Mouse (Mus musculus) embryonic facial prominence, embryonic 11.5 days (tissue): ENCODE results near the gene Lima1. TPM values are rescaled to one million over a fixed set of nuclear protein-coding genes. Genes with fewer than 3 reads are reported as not detected.
A peak's percentile ranks its signal among the peaks of the same experiment; 100 is the strongest.

Source experiments
- ATAC-seq: fragments of 200-750 bp; cut with Nextera tagmentation; replicated peaks from 2 replicates; pipeline ENCODE4 v1.8.0; 2017; ENCODE audit warnings: low read depth; ENCODE audit not compliant: insufficient number of reproducible peaks, low FRiP score, low TSS enrichment
- DNase-seq: peaks from one replicate; pipeline ENCODE4 v3.0.0-alpha.2; 2015; ENCODE audit warnings: low spot score
- H3K27ac ChIP-seq: fragments of 300-500 bp; sonication (generic); replicated peaks from 2 replicates; pipeline ENCODE4 v1.5.1; 2014; ENCODE audit warnings: mild to moderate bottlenecking, low read depth, low read length, control low read depth
- H3K27me3 ChIP-seq: fragments of 300-500 bp; sonication (generic); 2 replicates; pipeline ENCODE4 v1.6.1; 2014; ENCODE audit warnings: mild to moderate bottlenecking, low read length, moderate library complexity, mixed read lengths; ENCODE audit not compliant: control insufficient read depth, insufficient read depth
- H3K36me3 ChIP-seq: fragments of 300-500 bp; sonication (generic); replicated peaks from 2 replicates; pipeline ENCODE4 v1.6.1; 2014; ENCODE audit warnings: low read depth, mild to moderate bottlenecking, low read length, moderate library complexity, mixed read lengths; ENCODE audit not compliant: control insufficient read depth, insufficient read depth
- H3K4me1 ChIP-seq: fragments of 300-500 bp; sonication (generic); 2 replicates; pipeline ENCODE4 v1.6.1; 2014; ENCODE audit warnings: low read length, mixed read lengths; ENCODE audit not compliant: control insufficient read depth, insufficient read depth
- H3K4me2 ChIP-seq: fragments of 300-500 bp; sonication (generic); 2 replicates; pipeline ENCODE4 v1.6.1; 2014; ENCODE audit warnings: low read depth, mild to moderate bottlenecking, control low read depth, low read length, moderate library complexity
- H3K4me3 ChIP-seq: fragments of 300-500 bp; sonication (generic); 2 replicates; pipeline ENCODE4 v1.5.1; 2014; ENCODE audit warnings: low read depth, low read length, control low read depth
- H3K9ac ChIP-seq: fragments of 300-500 bp; sonication (generic); replicated peaks from 2 replicates; pipeline ENCODE4 v1.6.1; 2014; ENCODE audit warnings: mild to moderate bottlenecking, control low read depth, low read length
- H3K9me3 ChIP-seq: fragments of 300-500 bp; sonication (generic); replicated peaks from 2 replicates; pipeline ENCODE4 v1.6.1; 2016; ENCODE audit warnings: mild to moderate bottlenecking, low read length, inconsistent platforms, mixed read lengths; ENCODE audit not compliant: control insufficient read depth
- WGBS: fragments of 180-500 bp; shearing (Covaris S2); extraction: QIAGEN DNeasy Blood & Tissue Kit; methylation state at CpG from one replicate; pipeline ENCODE4 v1.1.7; 2014; 5-methylcytosine and 5-hydroxymethylcytosine counted together
- polyA plus RNA-seq: library from polyadenylated mRNA; unstranded; fragments of >200 nt; fragmentation: Nextera tagmentation; extraction: Ambion mirVana; gene quantifications from 2 replicates; pipeline ENCODE4 v1.2.1, GENCODE M21; 2014

Gene Lima1
- polyA plus RNA-seq, 1 experiment from 2014 or later, result 80.8 TPM

- H3K9me3 ChIP-seq, result no peaks in the 10 kb centered on the region
- ATAC-seq (no peak), DNase-seq (no peak)
- H3K4me3 ChIP-seq, result no peak overlapping the region
- WGBS, result 86% methylated on average over 9 of the region's 9 CpGs
- H3K27me3 ChIP-seq, result no peaks in the 10 kb centered on the region
- no peak overlapping the region for H3K27ac ChIP-seq
- no peaks in the 10 kb centered on the region for H3K4me1 ChIP-seq
- no peak overlapping the region for H3K4me2 ChIP-seq
- H3K9ac ChIP-seq, result no peak overlapping the region
- H3K36me3 ChIP-seq, result no peaks in the 10 kb centered on the region
These were observed 29.6 kb upstream of the Lima1 start for GRCm38 (mm10) chr15:99904841-99905240.

DNA sequence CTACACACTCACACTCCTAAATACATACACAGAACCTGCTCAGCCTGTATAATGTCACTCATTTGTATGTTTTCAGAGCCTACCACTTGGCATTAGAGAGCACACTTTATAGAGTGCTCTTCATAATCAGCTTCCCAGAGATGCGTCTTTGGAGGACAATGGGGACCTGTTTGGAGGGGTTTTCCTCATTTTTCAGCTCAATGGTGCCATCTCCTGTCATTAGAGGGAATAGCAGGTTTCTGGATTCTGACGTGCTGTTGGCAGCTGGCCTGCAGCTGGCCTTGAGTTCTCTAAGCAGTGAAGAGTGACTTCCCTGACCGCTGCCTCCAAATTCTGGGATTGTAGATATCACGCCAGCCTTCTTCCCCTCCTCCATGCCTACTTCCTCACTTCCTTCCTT is 29.1 kb upstream of the Lima1 start:
- no peaks in the 10 kb centered on the region for H3K36me3 ChIP-seq
- DNase-seq (peak; percentile 89), ATAC-seq (no peak)
- H3K4me3 ChIP-seq, result no peak overlapping the region
- no peaks in the 10 kb centered on the region for H3K9me3 ChIP-seq
- no peaks in the 10 kb centered on the region for H3K27me3 ChIP-seq
- no peak overlapping the region for H3K4me2 ChIP-seq
- H3K27ac ChIP-seq, result no peak overlapping the region
- WGBS, result 9% methylated on average over 4 of the region's 4 CpGs
- no peaks in the 10 kb centered on the region for H3K4me1 ChIP-seq
- H3K9ac ChIP-seq, result no peak overlapping the region

DNA sequence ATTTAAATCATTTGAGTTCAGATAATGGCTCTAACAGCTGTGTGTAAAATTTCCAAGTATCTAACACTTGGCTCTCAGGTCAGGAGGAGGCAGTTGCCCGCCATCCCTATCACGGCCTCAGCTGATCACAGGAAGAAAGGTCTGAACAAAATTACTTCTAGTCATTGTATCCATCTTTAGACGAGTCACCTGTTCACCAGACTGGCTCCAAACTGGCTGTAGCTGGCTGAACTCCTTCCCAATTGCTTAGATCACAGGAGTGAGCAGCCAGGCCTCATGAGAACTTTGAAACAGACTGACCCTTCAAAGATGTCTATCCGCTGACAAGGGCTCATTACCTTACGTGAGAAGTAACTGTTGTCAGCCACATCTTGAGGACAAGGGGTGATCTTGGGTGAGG is 28.0 kb upstream of the Lima1 start:
- Histone ChIP-seq H3K4me3 (no peak overlapping the region), H3K9ac (no peak overlapping the region), H3K27ac (no peak overlapping the region), H3K4me1 (no peaks in the 10 kb centered on the region), H3K4me2 (no peak overlapping the region), H3K9me3 (no peaks in the 10 kb centered on the region), H3K36me3 (no peaks in the 10 kb centered on the region), H3K27me3 (no peaks in the 10 kb centered on the region)
- no peak for DNase-seq
- ATAC-seq, result no peak
- WGBS, result 79% methylated on average over 5 of the region's 5 CpGs

DNA sequence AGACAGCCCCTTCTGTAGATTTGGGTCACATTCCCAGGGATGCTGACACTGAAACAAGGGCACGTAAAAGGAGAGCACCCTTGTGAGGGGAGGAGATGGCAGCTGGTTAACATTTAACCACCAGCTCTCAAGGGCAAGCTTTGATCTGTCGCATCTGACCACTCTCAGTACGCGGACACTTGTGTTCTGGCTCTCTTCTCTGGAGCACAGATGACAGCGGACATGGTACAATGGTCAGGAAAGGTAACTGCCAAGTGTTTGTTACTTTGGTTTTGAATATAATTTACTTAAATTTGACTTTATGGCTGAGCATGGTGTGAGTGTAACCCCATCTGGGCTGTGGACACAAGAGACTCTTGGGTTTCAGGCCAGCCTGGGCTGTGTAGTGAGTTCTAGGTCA is 27.5 kb upstream of the Lima1 start:
- no peak overlapping the region for H3K9ac ChIP-seq
- no peaks in the 10 kb centered on the region for H3K4me1 ChIP-seq
- no peak overlapping the region for H3K27ac ChIP-seq
- no peak for ATAC-seq
- no peak overlapping the region for H3K4me3 ChIP-seq
- no peaks in the 10 kb centered on the region for H3K27me3 ChIP-seq
- no peaks in the 10 kb centered on the region for H3K9me3 ChIP-seq
- no peak for DNase-seq
- WGBS, result 81% methylated on average over 5 of the region's 5 CpGs
- no peak overlapping the region for H3K4me2 ChIP-seq
- no peaks in the 10 kb centered on the region for H3K36me3 ChIP-seq

GRCm38 (mm10) chr15:99896621-99897020 is 21.4 kb upstream of the Lima1 start:
- H3K27me3 ChIP-seq, result no peaks in the 10 kb centered on the region
- H3K9me3 ChIP-seq, result no peaks in the 10 kb centered on the region
- H3K4me2 ChIP-seq, result no peak overlapping the region
- no peak overlapping the region for H3K9ac ChIP-seq
- H3K4me3 ChIP-seq, result no peak overlapping the region
- ATAC-seq, result no peak
- H3K4me1 ChIP-seq, result no peaks in the 10 kb centered on the region
- H3K27ac ChIP-seq, result no peak overlapping the region
- DNase-seq, result no peak
- no peaks in the 10 kb centered on the region for H3K36me3 ChIP-seq

GRCm38 (mm10) chr15:99891355-99891754 is 16.1 kb upstream of the Lima1 start:
- Histone ChIP-seq H3K4me2 (no peak overlapping the region), H3K4me3 (no peak overlapping the region), H3K27ac (no peak overlapping the region), H3K27me3 (no peaks in the 10 kb centered on the region), H3K4me1 (no peaks in the 10 kb centered on the region), H3K9ac (no peak overlapping the region), H3K36me3 (no peaks in the 10 kb centered on the region), H3K9me3 (no peaks in the 10 kb centered on the region)
- DNase-seq (no peak), ATAC-seq (no peak)
- WGBS, result 72% methylated on average over 2 of the region's 3 CpGs

DNA sequence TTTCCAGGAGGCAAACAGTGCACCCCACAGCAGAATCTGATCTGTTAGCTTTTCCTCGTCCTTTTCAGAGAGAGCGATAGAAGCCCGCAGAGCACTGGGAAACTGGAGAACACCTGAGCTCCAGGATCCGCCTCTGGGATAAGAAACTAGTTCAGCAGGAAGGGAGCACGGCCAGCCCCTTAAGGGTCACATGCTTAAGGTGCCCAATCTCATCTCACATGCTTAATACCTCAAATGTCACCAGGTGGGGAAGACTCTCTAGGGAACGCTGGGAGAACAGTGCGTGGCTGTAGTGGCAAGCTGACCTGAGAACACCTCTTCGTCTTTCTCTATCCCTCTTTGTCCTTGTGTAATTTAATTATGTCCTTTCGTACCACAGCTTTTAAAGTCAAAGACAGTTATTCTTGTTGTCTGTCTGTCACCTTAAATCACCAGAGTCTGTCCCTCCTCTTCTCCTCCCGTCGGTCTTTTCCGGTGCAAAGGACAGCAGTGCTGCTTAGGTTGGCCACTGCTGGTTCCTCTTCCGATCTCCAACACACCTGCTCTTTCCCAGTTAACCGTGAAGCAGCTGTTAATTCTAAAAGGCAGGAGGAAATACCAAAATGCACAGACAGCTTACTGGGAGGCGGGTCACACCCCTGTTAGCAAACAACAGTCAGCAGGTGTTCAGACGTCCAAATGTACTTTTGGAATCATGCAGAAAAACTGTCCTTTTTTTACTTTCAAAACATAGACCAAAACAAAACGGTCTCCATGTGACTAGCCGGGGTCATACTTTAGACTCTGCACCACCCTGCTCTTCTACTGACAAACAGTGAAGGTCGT is 15.4 kb upstream of the Lima1 start:
- H3K4me2 ChIP-seq, result no peak overlapping the region
- WGBS, result 47% methylated on average over 19 of the region's 19 CpGs

DNA sequence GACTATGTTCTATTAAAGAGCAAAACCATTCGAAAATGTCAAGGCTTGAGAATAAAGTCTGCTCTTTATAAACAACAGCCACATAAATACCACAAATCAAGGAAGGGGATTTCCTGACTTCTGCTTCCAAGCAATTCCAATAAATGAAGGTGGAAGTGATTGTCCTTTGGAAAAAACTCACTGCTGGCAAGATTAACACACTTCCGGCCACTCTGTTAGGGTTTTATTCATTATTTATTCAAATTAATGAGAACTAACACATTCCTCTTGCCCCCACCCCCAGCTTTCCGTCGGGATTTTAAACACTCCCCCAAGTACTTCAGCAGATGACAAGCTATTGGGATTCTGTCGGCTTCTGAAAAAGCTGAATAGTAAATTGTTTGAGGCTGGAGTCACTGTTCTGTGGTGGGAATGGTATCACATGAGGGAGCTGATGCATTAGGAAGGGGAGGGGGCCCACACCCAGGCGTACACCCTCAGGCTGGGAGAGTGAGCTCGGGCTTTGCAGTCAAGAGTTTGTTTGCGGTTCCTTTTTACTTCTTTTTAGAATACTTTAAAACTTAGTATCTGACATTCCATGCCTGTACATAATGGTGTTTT is 14.1 kb upstream of the Lima1 start:
- Histone ChIP-seq H3K27me3 (no peaks in the 10 kb centered on the region), H3K4me2 (no peak overlapping the region), H3K27ac (no peak overlapping the region), H3K4me1 (no peaks in the 10 kb centered on the region), H3K36me3 (no peaks in the 10 kb centered on the region), H3K9me3 (no peaks in the 10 kb centered on the region), H3K4me3 (no peak overlapping the region), H3K9ac (no peak overlapping the region)
- ATAC-seq, result no peak
- no peak for DNase-seq
- 53% methylated on average over 8 of the region's 8 CpGs for WGBS

More for the DNA sequence above, 15.4 kb upstream of the Lima1 start:
- Histone ChIP-seq H3K4me1 (no peaks in the 10 kb centered on the region), H3K27ac (no peak overlapping the region), H3K36me3 (no peaks in the 10 kb centered on the region), H3K9ac (no peak overlapping the region), H3K27me3 (no peaks in the 10 kb centered on the region), H3K4me3 (no peak overlapping the region), H3K9me3 (no peaks in the 10 kb centered on the region)
- DNase-seq, result peak; percentile 36
- ATAC-seq, result no peak
